Mouse (Mus musculus): Measurements from ENCODE around the gene Olfr1302. TPM values are rescaled to one million over a fixed set of nuclear protein-coding genes. Genes with fewer than 3 reads are reported as not detected.

Olfr1302 gene
- polyA plus RNA-seq (2015; fragmentation: Nextera tagmentation; extraction: Ambion mirVana): not detected in 2 replicates

GRCm38 (mm10) chr2:111777129-111777528 lies at the start of gene Olfr1302:
Gene Olfr1302, plus strand, starts transcription at chr2:111777429.

GRCm38 (mm10) chr2:111750706-111751105 lies 26.5 kb upstream of the Olfr1302 start, which contains the start of gene Olfr1301:
Gene Olfr1301, plus strand, starts transcription at chr2:111751006.

GRCm38 (mm10) chr2:111820240-111820639 lies 43.0 kb downstream of the Olfr1302 start, which contains the start of gene Olfr1303:
Gene Olfr1303, minus strand, starts transcription at chr2:111820340.

Other genes with a start within 250 kb of the Olfr1302 start
- gene Olfr1294, start 237.1 kb upstream of the Olfr1302 start, polyA plus RNA-seq (2015; fragmentation: Nextera tagmentation; extraction: Ambion mirVana): not detected in 2 replicates
- not detected in 2 replicates for gene Olfr1295, start 207.7 kb upstream of the Olfr1302 start, polyA plus RNA-seq (2015; fragmentation: Nextera tagmentation; extraction: Ambion mirVana)
- gene Olfr1297, start 150.9 kb upstream of the Olfr1302 start, polyA plus RNA-seq (2015; fragmentation: Nextera tagmentation; extraction: Ambion mirVana): not detected in 2 replicates
- not detected in 2 replicates for gene Olfr1298, start 128.2 kb upstream of the Olfr1302 start, polyA plus RNA-seq (2015; fragmentation: Nextera tagmentation; extraction: Ambion mirVana)
- gene Olfr1299, start 116.0 kb upstream of the Olfr1302 start, polyA plus RNA-seq (2015; fragmentation: Nextera tagmentation; extraction: Ambion mirVana): not detected in 2 replicates
- not detected in 2 replicates for gene Olfr1301, start 26.4 kb upstream of the Olfr1302 start, polyA plus RNA-seq (2015; fragmentation: Nextera tagmentation; extraction: Ambion mirVana)
- gene Olfr1303, start 42.9 kb downstream of the Olfr1302 start, polyA plus RNA-seq (2015; fragmentation: Nextera tagmentation; extraction: Ambion mirVana): not detected in 2 replicates
- gene Olfr1305, start 99.7 kb downstream of the Olfr1302 start, polyA plus RNA-seq (2015; fragmentation: Nextera tagmentation; extraction: Ambion mirVana): not detected in 2 replicates
- gene Olfr1306, start 138.8 kb downstream of the Olfr1302 start, polyA plus RNA-seq (2015; fragmentation: Nextera tagmentation; extraction: Ambion mirVana): not detected in 2 replicates
- gene Olfr1307, start 172.0 kb downstream of the Olfr1302 start, polyA plus RNA-seq (2015; fragmentation: Nextera tagmentation; extraction: Ambion mirVana): not detected in 2 replicates
- gene Olfr1308, start 187.5 kb downstream of the Olfr1302 start, polyA plus RNA-seq (2015; fragmentation: Nextera tagmentation; extraction: Ambion mirVana): not detected in 2 replicates
- gene Olfr1309, start 212.9 kb downstream of the Olfr1302 start, polyA plus RNA-seq (2015; fragmentation: Nextera tagmentation; extraction: Ambion mirVana): not detected in 2 replicates
- gene Olfr1310, start 235.3 kb downstream of the Olfr1302 start, polyA plus RNA-seq (2015; fragmentation: Nextera tagmentation; extraction: Ambion mirVana): not detected in 2 replicates
- not detected in 2 replicates for gene Olfr1311, start 247.0 kb downstream of the Olfr1302 start, polyA plus RNA-seq (2015; fragmentation: Nextera tagmentation; extraction: Ambion mirVana)